Mouse (Mus musculus): Measurements from ENCODE around the gene Grk2. TPM values are rescaled to one million over a fixed set of nuclear protein-coding genes. Genes with fewer than 3 reads are reported as not detected.
A peak's percentile ranks its signal among the peaks of the same experiment; 100 is the strongest.

Gene Grk2
- total RNA-seq, 2 experiments from 2014 or later = 146 to 154 TPM

GRCm38 (mm10) chr19:4305491-4306189 lies 382 bp downstream of the Grk2 start:
- intact Hi-C loops (cut with DNase I) = loop anchor here (2.0 kb wide), 1 partner anchor 49 kb away; no protein-coding TSS in a partner anchor
- DNase-seq (ENCODE audit: extremely low spot score in 1 of 2, low spot score in 2 of 2) = peak in 1 of 2 experiments; percentile 65

- intact Hi-C loops (cut with DNase I) = no loop called here
- peak in 1 of 2 experiments; percentile 21 for DNase-seq (ENCODE audit: extremely low spot score in 1 of 2, low spot score in 2 of 2)
Observed at GRCm38 (mm10) chr19:4304871-4305321, 1.1 kb downstream of the Grk2 start.

DNA sequence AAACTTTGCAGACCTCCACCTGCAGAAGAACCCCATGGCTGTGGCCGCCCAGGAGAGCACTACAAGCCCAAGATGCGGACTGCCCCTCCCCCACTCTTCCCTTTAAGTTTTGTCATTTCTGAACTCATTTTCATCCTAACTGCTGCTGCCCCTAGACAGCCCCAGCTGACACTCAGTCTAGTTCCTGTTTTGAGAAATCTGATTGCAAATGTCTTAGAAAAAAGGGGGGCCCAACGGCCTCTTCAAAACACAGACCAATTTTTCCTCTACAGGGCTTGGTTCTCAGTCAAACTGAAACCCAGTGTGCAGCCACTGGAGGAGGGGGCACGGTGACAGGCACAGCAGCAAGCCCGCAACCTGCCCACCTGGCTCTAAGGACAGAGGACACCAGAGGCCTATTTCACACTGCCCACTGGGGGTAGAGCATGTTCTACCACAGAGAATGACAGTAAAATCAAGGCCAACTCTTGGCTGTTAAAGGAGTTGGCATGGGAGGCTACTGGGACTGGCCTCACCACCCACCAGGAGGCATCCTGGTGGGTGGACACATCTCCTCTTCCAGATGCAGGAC lies 1.7 kb downstream of the Grk2 start:
- intact Hi-C loops (cut with DNase I) = no loop called here
- DNase-seq (ENCODE audit: extremely low spot score in 1 of 2, low spot score in 2 of 2) = peak in 1 of 2 experiments; percentile 41

DNA sequence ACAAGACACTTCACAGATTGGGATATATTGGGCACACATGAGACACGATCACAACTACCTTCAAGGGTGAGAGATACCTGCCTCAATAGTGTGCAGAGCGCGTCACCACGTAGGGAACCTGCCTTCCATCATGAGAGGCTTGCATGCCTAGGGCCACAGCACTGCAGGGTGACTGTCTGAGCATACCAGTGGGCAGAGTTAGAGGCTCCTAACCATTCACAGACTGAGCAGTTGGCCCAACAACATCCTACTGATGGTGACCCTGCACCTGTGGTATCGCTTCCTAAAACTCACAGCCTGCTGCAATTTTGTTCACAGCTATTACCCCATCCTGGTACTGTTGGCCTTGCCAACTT lies 2.4 kb downstream of the Grk2 start:
- peak in 1 of 2 experiments; percentile 13 for DNase-seq (ENCODE audit: extremely low spot score in 1 of 2, low spot score in 2 of 2)
- intact Hi-C loops (cut with DNase I) = no loop called here

GRCm38 (mm10) chr19:4302936-4303639 lies 2.9 kb downstream of the Grk2 start:
- peak; percentile 57 to 66 for DNase-seq (ENCODE audit: extremely low spot score in 1 of 2, low spot score in 2 of 2)
- intact Hi-C loops (cut with DNase I) = no loop called here

DNA sequence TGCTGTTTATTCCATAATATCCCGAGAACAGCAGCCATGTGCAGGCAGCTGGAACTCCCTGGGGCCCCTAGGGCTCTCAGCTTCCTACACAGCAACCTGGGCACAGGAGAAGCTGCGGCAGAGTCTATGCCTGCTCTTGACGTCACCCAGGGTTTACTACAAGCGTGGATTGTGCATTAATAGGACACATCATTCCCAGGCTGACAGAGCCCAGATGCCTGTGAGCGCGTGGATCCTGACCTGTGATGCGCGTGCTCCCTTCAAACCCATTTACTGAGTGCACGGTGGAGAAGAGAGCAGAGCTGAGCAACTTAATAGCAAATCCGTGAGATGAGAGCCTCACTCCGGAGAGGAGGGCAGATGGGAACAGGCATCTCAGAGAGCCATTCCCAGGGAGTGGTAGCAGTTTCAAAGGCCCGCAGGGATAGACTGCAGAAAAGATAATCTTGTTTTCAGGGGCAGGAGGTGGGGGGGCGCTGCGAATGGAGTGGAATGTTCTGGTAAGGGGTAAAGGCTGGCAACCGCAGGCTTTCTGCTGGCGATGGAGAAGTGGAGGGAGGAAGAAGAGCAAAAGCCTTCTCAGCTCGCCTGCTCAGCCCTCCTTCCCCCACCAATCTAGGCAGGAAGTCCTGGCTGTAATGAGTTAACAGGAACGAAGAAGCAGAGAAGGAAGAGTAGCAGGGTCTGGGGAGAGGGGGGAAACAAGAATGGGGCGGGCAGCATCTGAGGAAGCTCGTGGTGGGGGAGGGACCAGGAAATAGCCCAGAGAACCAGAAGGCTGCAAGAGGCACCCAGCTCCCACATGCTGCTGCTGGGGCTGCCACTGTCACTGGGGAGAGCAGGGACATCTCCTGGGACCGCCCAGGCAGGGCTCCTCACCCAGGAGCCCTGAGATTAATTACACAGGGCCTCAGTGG lies 4.0 kb downstream of the Grk2 start:
- intact Hi-C loops (cut with DNase I) = no loop called here
- peak in 1 of 2 experiments; percentile 82 for DNase-seq (ENCODE audit: extremely low spot score in 1 of 2, low spot score in 2 of 2)

GRCm38 (mm10) chr19:4300852-4301734 lies 4.9 kb downstream of the Grk2 start:
- DNase-seq (ENCODE audit: extremely low spot score in 1 of 2, low spot score in 2 of 2) = peak in 1 of 2 experiments; percentile 21
- intact Hi-C loops (cut with DNase I) = no loop called here

GRCm38 (mm10) chr19:4300271-4300704 lies 5.7 kb downstream of the Grk2 start:
- intact Hi-C loops (cut with DNase I) = no loop called here
- peak in 1 of 2 experiments; percentile 49 for DNase-seq (ENCODE audit: extremely low spot score in 1 of 2, low spot score in 2 of 2)

GRCm38 (mm10) chr19:4299574-4300270 lies 6.3 kb downstream of the Grk2 start:
- intact Hi-C loops (cut with DNase I) = no loop called here

DNA sequence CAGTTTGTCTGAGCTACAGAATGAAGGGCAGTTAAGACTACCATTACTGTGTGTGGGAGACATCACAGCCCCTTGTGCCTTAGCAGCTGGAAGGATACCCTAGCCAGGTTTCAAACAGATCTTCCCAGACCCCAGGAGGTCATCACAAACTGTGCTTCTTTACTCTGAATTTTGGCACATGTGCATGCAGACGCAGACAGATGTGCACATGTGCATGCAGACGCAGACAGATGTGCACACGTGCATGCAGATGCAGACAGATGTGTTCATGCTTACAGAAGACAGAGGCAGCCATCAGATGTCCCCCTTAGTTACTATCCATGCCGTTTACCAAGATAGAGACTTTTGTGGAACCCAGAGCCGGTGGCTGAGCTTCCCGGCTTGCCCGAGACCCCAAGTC lies 6.9 kb downstream of the Grk2 start:
- intact Hi-C loops (cut with DNase I) = no loop called here

More at GRCm38 (mm10) chr19:4299574-4300270, 6.3 kb downstream of the Grk2 start:
- DNase-seq (ENCODE audit: extremely low spot score in 1 of 2, low spot score in 2 of 2) = no peak

DNA sequence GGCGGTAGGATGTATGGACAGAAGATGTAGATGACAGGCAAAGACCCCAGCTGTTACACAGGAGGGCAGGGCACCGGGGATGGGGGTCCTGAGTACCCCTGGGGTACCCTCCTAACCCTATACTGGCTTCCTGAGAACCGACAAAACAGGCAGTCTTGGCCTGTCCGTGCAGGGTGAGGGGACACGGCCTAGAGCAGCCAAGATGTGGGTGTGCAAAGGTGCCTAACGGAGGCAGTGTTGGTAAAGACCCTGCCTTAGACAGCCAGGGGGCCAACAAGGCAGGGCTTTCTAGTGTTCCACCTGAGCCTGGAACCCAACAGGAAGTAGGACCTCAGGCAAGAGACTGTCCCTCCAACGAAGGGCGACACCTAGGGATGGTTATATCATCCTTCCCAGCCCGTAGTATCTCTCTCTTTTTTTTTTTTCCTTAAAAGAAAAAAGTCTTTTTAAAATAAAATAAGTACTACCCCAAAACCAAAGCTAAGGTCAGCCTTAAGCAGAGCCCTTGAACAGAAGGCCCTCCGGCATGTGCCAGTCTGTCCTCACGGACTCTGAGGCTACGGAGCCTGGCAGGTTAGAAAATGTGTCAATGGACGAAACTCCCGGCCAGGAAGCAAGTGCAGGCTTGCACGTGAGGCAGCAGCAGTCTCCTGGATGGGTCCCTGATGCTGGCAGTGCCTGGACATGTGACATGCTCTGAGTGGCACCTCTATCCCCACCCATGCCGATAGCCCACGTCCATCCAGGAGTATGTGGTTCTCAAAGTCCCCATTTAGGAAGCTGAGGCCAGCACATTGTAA lies 7.5 kb downstream of the Grk2 start:
- DNase-seq (ENCODE audit: extremely low spot score in 1 of 2, low spot score in 2 of 2) = peak in 1 of 2 experiments; percentile 26
- intact Hi-C loops (cut with DNase I) = no loop called here

More for the DNA sequence above, 6.9 kb downstream of the Grk2 start:
- no peak for DNase-seq (ENCODE audit: extremely low spot score in 1 of 2, low spot score in 2 of 2)

- peak in 1 of 2 experiments; percentile 16 for DNase-seq (ENCODE audit: extremely low spot score in 1 of 2, low spot score in 2 of 2)
- intact Hi-C loops (cut with DNase I) = no loop called here
Observed at GRCm38 (mm10) chr19:4297851-4298250, 8.2 kb downstream of the Grk2 start.

DNA sequence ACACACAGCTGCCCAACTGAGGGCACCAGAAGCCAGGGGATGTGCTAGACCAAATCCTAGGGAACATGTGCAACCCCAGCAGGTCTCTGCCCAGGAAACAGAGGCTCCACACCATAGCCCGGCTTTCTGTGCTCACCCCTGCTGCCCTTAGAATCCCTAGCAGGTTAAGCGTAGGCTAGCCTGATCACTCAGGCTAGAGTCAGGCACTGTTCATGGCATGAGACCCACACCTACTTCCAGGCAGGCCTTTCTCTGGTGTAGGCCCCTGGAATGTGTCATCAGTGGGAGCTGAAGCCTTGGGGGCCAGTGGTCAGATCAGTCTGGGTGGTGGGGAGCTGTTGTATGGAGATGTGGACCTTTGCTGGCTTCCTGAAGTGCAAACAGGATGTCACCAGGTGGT lies 9.4 kb downstream of the Grk2 start:
- intact Hi-C loops (cut with DNase I) = no loop called here
- no peak for DNase-seq (ENCODE audit: extremely low spot score in 1 of 2, low spot score in 2 of 2)

DNA sequence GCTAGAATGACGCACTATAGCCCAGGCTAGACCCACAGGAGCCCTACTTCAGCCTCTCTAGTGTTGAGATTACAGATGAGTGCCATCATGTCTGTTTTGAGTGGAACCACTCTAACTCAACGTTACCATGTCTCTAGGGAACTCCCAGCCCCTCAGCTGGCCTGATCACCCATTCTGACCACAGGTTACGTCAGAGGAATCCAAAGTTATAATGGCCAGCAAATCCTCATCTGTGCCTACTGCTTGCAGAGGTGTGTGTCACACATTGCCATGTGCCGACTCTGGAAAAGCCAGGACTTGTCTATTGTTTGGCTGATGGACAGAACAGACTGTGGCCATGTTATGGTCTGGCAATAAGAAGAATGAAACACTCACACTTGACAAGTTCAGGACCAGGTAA lies 10.6 kb downstream of the Grk2 start:
- intact Hi-C loops (cut with DNase I) = no loop called here

DNA sequence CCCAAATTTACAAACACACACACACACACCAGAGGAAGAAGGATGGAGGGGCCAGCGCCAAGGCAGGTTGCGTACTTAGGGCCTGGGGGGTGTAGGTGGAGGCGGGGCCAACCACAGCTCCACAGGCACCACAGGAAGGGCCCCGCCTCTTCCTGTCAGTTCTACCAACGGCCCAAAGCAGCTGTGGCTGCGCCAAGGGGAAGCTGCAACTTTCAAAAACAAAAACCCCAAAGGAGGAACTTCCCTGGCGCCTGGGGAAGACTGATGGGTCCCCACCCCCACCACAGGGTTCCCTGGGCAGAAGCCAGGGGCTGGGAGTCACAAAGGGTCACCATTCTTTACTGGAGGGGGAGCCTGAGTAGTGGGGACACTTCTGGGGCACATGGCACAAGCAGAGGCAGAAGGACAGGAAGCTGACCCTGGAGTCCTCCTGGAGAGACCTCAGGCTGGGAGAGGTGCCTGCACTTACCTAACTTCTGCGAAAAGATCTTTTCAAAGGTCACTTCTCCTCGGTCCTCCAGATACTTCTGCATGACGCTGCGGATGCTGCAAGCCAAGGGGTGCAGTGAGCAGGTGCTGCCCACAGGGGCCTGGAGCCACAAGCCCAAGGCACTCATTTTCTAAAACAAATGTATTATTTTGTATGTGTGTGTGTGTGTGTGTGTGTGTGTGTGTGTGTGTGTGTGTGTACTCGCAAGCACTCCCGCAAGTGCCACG lies 11.5 kb downstream of the Grk2 start:
- intact Hi-C loops (cut with DNase I) = no loop called here
- DNase-seq (ENCODE audit: extremely low spot score in 1 of 2, low spot score in 2 of 2) = peak in 1 of 2 experiments; percentile 85

More for the DNA sequence above, 10.6 kb downstream of the Grk2 start:
- DNase-seq (ENCODE audit: extremely low spot score in 1 of 2, low spot score in 2 of 2) = peak in 1 of 2 experiments; percentile 11

GRCm38 (mm10) chr19:4291161-4291560 lies 14.9 kb downstream of the Grk2 start:
- intact Hi-C loops (cut with DNase I) = no loop called here
- DNase-seq (ENCODE audit: extremely low spot score in 1 of 2, low spot score in 2 of 2) = no peak
